Mouse (Mus musculus) layer of hippocampus, adult 2 months (tissue): ENCODE measurements around the gene Grap. TPM values are rescaled to one million over a fixed set of nuclear protein-coding genes. Genes with fewer than 3 reads are reported as not detected.

Experiments
- DNase-seq, 2 experiments: peaks; one replicate each; pipeline ENCODE4 v3.0.0; 2022; ENCODE audit warnings: low spot score in 2 of 2
- H3K27ac ChIP-seq: fragments of 200-600 bp; 2 replicates; pipeline ENCODE4 v1.8.1; 2022
- H3K4me3 ChIP-seq: fragments of 200-600 bp; 2 replicates; pipeline ENCODE4 v1.8.1; 2022; ENCODE audit warnings: mild to moderate bottlenecking
- CTCF ChIP-seq: fragments of 200-600 bp; conservative IDR thresholded peaks from 2 replicates; pipeline ENCODE4 v1.8.1; 2022; ENCODE audit warnings: antibody characterized with exemption, mild to moderate bottlenecking, moderate library complexity
- total RNA-seq, 2 experiments: library from RNA; stranded (reverse); gene quantifications; 2 replicates each; pipeline ENCODE4 v1.2.3; 2021

The Grap gene
- total RNA-seq, 2 experiments from 2014 or later: 4.1 to 4.4 TPM

- no peak for TF ChIP-seq CTCF
Measured at GRCm38 (mm10) chr11:61667248-61667647, 14.2 kb downstream of the Grap start.

GRCm38 (mm10) chr11:61667782-61668181 is 14.7 kb downstream of the Grap start:
- Histone ChIP-seq H3K4me3 (no peak overlapping the region), H3K27ac (no peak overlapping the region)
- DNase-seq: no peak
- no peak for TF ChIP-seq CTCF

More at GRCm38 (mm10) chr11:61667248-61667647, 14.2 kb downstream of the Grap start:
- Histone ChIP-seq H3K4me3 (no peak overlapping the region), H3K27ac (no peak overlapping the region)
- DNase-seq: no peak

DNA sequence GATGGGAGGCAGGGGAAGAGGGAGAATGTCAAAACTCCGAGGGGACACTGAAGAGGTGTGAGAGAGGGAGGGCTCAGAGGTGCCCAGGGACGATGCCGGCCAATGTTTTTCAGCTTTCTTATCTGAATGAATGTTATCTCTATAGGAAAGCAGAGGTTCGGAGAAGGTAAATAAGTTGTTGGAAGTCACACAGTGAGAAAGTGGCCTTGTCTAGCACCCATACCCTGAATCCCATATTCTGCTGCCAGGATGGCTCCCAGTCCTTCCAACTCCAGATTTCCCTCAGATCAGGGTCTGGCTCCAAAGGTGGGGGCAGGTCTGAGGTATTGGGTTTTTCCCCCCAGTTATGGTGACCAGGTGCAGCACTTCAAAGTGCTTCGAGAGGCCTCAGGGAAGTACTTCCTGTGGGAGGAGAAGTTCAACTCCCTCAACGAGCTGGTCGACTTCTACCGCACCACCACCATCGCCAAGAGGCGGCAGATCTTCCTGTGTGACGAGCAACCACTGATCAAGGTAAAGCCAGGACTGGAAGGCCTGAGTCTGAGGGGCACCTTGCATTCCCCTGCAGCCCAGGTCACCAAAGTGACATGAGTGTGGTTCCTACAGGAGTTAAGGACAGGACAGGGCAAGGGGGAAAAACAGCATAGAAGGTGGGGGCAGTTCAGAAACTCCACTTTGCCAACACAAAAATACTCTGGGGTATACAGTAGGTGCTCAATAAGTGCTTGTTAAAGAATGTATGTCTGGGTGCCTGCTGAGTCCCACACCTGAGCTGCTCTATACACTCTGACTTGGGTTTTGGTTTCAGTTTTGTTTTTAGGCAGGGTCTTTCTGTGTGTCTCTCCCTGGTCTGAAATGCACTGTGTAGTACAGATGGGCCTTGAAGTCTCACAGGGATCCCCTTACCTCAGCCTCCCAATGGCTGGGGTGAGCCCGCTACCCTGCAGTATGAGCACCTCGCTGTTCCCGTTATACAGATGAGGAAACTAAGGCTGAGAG is 16.7 kb downstream of the Grap start:
- H3K27ac ChIP-seq: no peak overlapping the region
- no peak for TF ChIP-seq CTCF
- DNase-seq: no peak
- no peak overlapping the region for H3K4me3 ChIP-seq

- TF ChIP-seq CTCF: no peak
- DNase-seq: no peak
- Histone ChIP-seq H3K27ac (no peak overlapping the region), H3K4me3 (no peak overlapping the region)
Measured at GRCm38 (mm10) chr11:61671781-61672383, 18.8 kb downstream of the Grap start.

GRCm38 (mm10) chr11:61673686-61674085 is 20.6 kb downstream of the Grap start:
- peak; percentile 66 for TF ChIP-seq CTCF
- no peak overlapping the region for H3K4me3 ChIP-seq
- no peak overlapping the region for H3K27ac ChIP-seq
- DNase-seq: no peak

DNA sequence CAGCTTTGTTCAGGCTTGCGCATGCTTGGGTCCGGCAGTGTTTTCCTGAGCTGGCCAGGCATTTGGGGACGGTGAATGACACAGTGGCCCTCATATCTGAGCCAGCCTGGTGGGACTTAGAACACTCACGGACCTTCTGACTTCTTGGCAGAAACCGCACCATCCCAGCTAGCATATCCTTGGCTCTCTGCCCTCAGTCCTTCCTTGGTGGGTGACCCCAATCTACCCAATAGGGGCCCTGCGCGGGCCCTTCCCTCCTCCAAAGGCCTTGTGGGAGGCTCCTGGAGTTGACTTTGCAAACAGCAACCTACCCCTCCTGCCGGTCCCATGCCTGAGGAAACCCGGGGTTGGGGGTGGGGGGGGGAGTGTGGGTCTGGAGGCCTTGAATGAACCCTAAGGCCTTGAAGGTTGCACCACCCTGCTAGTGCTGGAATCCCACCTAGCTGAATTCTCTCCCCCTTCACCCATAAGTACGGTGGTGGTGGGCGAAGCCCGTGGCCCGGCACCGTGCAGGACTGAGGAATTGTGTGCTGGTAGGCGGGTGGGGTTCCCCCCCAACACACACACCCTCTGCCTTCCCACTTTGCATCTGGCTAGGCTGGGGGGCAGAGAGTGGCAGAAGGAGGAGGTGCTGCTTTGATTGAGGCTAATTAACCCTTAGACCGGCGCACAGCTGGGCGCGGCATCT is 21.2 kb downstream of the Grap start:
- no peak for DNase-seq
- no peak for TF ChIP-seq CTCF

DNA sequence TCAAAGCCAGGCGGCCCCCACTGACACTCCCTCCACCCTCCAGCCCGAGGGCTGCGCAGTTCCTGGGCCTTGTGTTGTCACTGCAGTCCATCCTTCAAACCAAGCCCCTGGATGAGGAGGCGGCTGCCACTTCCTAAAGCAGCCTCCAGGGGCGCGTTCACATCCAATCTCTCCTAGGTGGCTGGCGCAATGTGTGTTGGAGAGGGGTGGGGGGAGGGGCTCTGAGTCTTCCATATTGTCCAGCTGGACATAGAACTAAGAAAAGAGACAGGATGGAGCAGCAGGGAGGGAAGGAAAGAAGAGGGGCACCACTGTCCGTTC is 21.7 kb downstream of the Grap start:
- peak; percentile 74 for TF ChIP-seq CTCF
- no peak overlapping the region for H3K4me3 ChIP-seq
- H3K27ac ChIP-seq: no peak overlapping the region
- no peak for DNase-seq

More for the DNA sequence above, 21.2 kb downstream of the Grap start:
- Histone ChIP-seq H3K27ac (no peak overlapping the region), H3K4me3 (no peak overlapping the region)

DNA sequence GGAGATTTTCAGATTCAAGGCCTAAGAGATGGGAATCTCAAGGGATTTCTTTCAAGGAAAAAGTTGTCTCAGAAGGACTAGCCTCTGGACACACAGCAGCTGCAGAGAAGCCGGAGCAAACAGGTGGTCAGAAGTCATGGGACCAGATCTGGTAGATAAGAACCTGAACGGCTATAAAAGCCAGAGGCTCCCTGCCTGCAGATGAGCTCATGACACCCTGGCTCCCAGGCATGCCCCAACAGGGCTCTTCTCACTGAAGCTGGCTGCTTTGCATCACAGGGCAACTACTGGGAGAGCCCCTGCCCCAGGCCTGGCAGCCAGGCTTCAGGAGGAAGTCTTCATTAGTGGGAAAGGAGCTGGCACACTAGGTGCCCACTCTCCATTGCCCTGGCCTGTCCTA is 22.3 kb downstream of the Grap start:
- no peak for TF ChIP-seq CTCF
- DNase-seq: no peak
- Histone ChIP-seq H3K4me3 (no peak overlapping the region), H3K27ac (no peak overlapping the region)

GRCm38 (mm10) chr11:61676216-61676854 is 23.3 kb downstream of the Grap start:
- no peak for TF ChIP-seq CTCF
- DNase-seq: no peak
- Histone ChIP-seq H3K27ac (no peak overlapping the region), H3K4me3 (no peak overlapping the region)

- Histone ChIP-seq H3K27ac (no peak overlapping the region), H3K4me3 (no peak overlapping the region)
- TF ChIP-seq CTCF: no peak
- no peak for DNase-seq
Measured at GRCm38 (mm10) chr11:61677709-61678108, 24.6 kb downstream of the Grap start.

- Histone ChIP-seq H3K27ac (no peak overlapping the region), H3K4me3 (no peak overlapping the region)
- TF ChIP-seq CTCF: no peak
- DNase-seq: no peak
Measured at GRCm38 (mm10) chr11:61679091-61679866, 26.2 kb downstream of the Grap start.

GRCm38 (mm10) chr11:61683907-61684731 is 31.1 kb downstream of the Grap start, which contains the start of gene Fam83g:
TSS of gene Fam83g (plus strand) at chr11:61684091.
- H3K27ac ChIP-seq: no peak within 1 kb of the TSS
- H3K4me3 ChIP-seq: peak within 1 kb of the TSS; percentile 39
- no peak for TF ChIP-seq CTCF
- DNase-seq: no peak
